Mouse (Mus musculus) C2C12 (cell line): ENCODE data around the gene Ankrd52.

Experiments
- CEBPB ChIP-seq: IDR thresholded peaks from one replicate; pipeline ENCODE4 v1.6.1; 2011; ENCODE audit warnings: low read depth, mild to moderate bottlenecking, control low read depth, moderate library complexity
- CTCF ChIP-seq: IDR thresholded peaks from one replicate; pipeline ENCODE4 v1.5.1; 2011; ENCODE audit not compliant: control insufficient read depth, insufficient read depth, insufficient read length
- FOSL1 ChIP-seq: IDR thresholded peaks from one replicate; pipeline ENCODE4 v1.8.0; 2011; ENCODE audit warnings: mild to moderate bottlenecking, low read length; ENCODE audit not compliant: poor library complexity, insufficient read depth, severe bottlenecking
- MAX ChIP-seq: IDR thresholded peaks from one replicate; pipeline ENCODE4 v1.6.1; 2011; ENCODE audit warnings: mild to moderate bottlenecking, control low read depth
- MYOD1 ChIP-seq: IDR thresholded peaks from one replicate; pipeline ENCODE4 v1.6.1; 2011; ENCODE audit warnings: low read depth; ENCODE audit not compliant: control insufficient read depth, insufficient read length
- USF1 ChIP-seq: IDR thresholded peaks from one replicate; pipeline ENCODE4 v1.6.1; 2011; ENCODE audit warnings: low read depth, mild to moderate bottlenecking, control low read depth, moderate library complexity

- no peak for TF ChIP-seq CTCF
- TF ChIP-seq MAX: peak; percentile 66
- no peak for TF ChIP-seq USF1
- no peak for TF ChIP-seq CEBPB
- TF ChIP-seq FOSL1: peak; percentile 26
- peak; percentile 40 for TF ChIP-seq MYOD1
These were observed 34.5 kb downstream of the Ankrd52 start, which contains the start of the genes Nabp2 and Rnf41 for GRCm38 (mm10) chr10:128411211-128412054.
